Mouse (Mus musculus): ENCODE measurements around the gene Reep1. TPM values are rescaled to one million over a fixed set of nuclear protein-coding genes. Genes with fewer than 3 reads are reported as not detected.
A peak's percentile ranks its signal among the peaks of the same experiment; 100 is the strongest.

Gene Reep1
- polyA plus RNA-seq, 1 experiment from 2014 or later, result 6.7 TPM

- Histone ChIP-seq H3K9me3 (ENCODE audit: control insufficient read depth, low read length) (no peaks in the 10 kb centered on the region), H3K36me3 (ENCODE audit: control insufficient read depth, insufficient read depth, low read length) (peaks cover 3% of the 10 kb centered on the region; the same call in 1 of the 2 replicates), H3K27me3 (ENCODE audit: control insufficient read depth, insufficient read depth, low read length) (no peaks in the 10 kb centered on the region), H3K9ac (ENCODE audit: low read length) (no peak overlapping the region), H3K4me2 (replicated peaks; ENCODE audit: low read depth) (no peak overlapping the region), H3K4me1 (replicated peaks; ENCODE audit: control insufficient read depth, insufficient read depth) (no peaks in the 10 kb centered on the region), H3K27ac (replicated peaks) (no peak overlapping the region), H3K4me3 (ENCODE audit: low read depth, low read length) (no peak overlapping the region)
- 43% methylated on average over 9 of the region's 9 CpGs for WGBS
- DNase-seq (ENCODE audit: low spot score) (no peak), ATAC-seq (ENCODE audit: low FRiP score, low TSS enrichment) (no peak)
- no peak for TF ChIP-seq EP300 (optimal IDR thresholded peaks at IDR 0.05)
- TF ChIP-seq CTCF (IDR thresholded peaks at IDR 0.05; ENCODE audit: low read depth), result no peak
Observed at GRCm38 (mm10) chr6:71809890-71810289, 102.5 kb downstream of the Reep1 start.

DNA sequence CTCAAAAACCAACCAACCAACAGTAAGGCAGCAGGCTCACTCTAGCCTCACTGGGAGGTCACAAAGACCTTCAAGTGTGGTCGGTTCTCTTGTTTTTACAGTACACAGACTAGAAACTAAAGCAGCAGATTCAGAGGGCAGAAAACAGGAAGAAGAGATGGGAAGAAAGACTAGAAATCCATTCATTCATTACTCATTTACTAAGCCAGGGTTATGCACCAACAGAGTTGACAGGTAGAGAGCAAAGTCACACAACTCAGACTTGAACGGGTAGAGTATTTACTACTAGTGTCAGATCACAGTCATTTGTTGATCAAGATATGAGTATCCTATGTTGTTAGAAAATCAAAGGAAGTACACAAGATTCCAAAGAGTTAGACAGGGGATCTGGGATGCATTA lies 105.5 kb downstream of the Reep1 start:
- WGBS, result 84% methylated on average over 2 of the region's 2 CpGs

DNA sequence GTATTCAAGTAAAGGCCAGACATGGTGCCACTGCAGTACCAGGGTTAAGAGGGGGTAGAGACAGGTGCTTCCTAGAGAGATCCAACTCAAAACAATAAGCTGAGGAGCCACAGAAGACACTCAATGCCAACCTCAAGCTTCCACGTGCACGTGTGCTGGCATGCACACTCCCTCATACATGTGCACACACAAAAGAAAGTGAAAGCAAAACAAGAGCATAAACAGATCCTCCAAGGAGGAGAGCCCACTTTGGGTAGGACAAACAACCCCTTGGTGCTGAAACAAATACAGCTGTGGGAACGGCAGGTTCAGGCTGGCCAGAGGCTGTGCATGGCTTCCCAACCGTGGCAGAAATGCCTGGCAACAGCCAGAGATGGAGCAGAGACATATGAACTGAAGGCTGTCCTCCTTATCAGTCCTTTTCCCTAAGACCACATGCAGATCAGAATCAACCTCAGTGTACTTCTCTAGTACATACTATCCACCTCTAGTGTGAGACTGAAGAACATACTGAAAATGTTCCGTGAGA lies 112.5 kb downstream of the Reep1 start:
- DNase-seq (ENCODE audit: low spot score) (no peak), ATAC-seq (ENCODE audit: low FRiP score, low TSS enrichment) (no peak)
- H3K27ac ChIP-seq (replicated peaks), result no peak overlapping the region
- H3K9ac ChIP-seq (ENCODE audit: low read length), result no peak overlapping the region
- H3K27me3 ChIP-seq (ENCODE audit: control insufficient read depth, insufficient read depth, low read length), result no peaks in the 10 kb centered on the region
- peaks cover 20% of the 10 kb centered on the region for H3K36me3 ChIP-seq (ENCODE audit: control insufficient read depth, insufficient read depth, low read length)
- no peak overlapping the region for H3K4me2 ChIP-seq (replicated peaks; ENCODE audit: low read depth)
- no peak overlapping the region for H3K4me3 ChIP-seq (ENCODE audit: low read depth, low read length)
- no peaks in the 10 kb centered on the region for H3K9me3 ChIP-seq (ENCODE audit: control insufficient read depth, low read length)
- no peaks in the 10 kb centered on the region for H3K4me1 ChIP-seq (replicated peaks; ENCODE audit: control insufficient read depth, insufficient read depth)
- no peak for TF ChIP-seq EP300 (optimal IDR thresholded peaks at IDR 0.05)
- TF ChIP-seq CTCF (IDR thresholded peaks at IDR 0.05; ENCODE audit: low read depth), result no peak
- WGBS, result 92% methylated on average over 5 of the region's 5 CpGs

More for the DNA sequence above, 105.5 kb downstream of the Reep1 start:
- Histone ChIP-seq H3K4me2 (replicated peaks; ENCODE audit: low read depth) (no peak overlapping the region), H3K36me3 (ENCODE audit: control insufficient read depth, insufficient read depth, low read length) (peaks cover 16% of the 10 kb centered on the region), H3K4me3 (ENCODE audit: low read depth, low read length) (no peak overlapping the region), H3K9me3 (ENCODE audit: control insufficient read depth, low read length) (no peaks in the 10 kb centered on the region), H3K4me1 (replicated peaks; ENCODE audit: control insufficient read depth, insufficient read depth) (no peaks in the 10 kb centered on the region), H3K27ac (replicated peaks) (no peak overlapping the region), H3K27me3 (ENCODE audit: control insufficient read depth, insufficient read depth, low read length) (no peaks in the 10 kb centered on the region), H3K9ac (ENCODE audit: low read length) (no peak overlapping the region)
- DNase-seq (ENCODE audit: low spot score), result no peak
- no peak for ATAC-seq (ENCODE audit: low FRiP score, low TSS enrichment)
- no peak for TF ChIP-seq CTCF (IDR thresholded peaks at IDR 0.05; ENCODE audit: low read depth)
- TF ChIP-seq EP300 (optimal IDR thresholded peaks at IDR 0.05), result no peak

GRCm38 (mm10) chr6:71823085-71823484 lies 115.7 kb downstream of the Reep1 start:
- peak overlapping the region; percentile 63 for H3K4me3 ChIP-seq (ENCODE audit: low read depth, low read length)
- no peak for DNase-seq (ENCODE audit: low spot score)
- ATAC-seq (ENCODE audit: low FRiP score, low TSS enrichment), result no peak
- WGBS, result under 1% methylated on average over 7 of the region's 7 CpGs
- no peaks in the 10 kb centered on the region for H3K9me3 ChIP-seq (ENCODE audit: control insufficient read depth, low read length)
- H3K27me3 ChIP-seq (ENCODE audit: control insufficient read depth, insufficient read depth, low read length), result no peaks in the 10 kb centered on the region
- H3K4me1 ChIP-seq (replicated peaks; ENCODE audit: control insufficient read depth, insufficient read depth), result no peaks in the 10 kb centered on the region
- H3K27ac ChIP-seq (replicated peaks), result no peak overlapping the region
- H3K4me2 ChIP-seq (replicated peaks; ENCODE audit: low read depth), result peak overlapping the region; percentile 63
- peak overlapping the region; percentile 66 for H3K9ac ChIP-seq (ENCODE audit: low read length)
- H3K36me3 ChIP-seq (ENCODE audit: control insufficient read depth, insufficient read depth, low read length), result peaks cover 4% of the 10 kb centered on the region; the same call in 1 of the 2 replicates
- TF ChIP-seq EP300 (optimal IDR thresholded peaks at IDR 0.05) (no peak), CTCF (IDR thresholded peaks at IDR 0.05; ENCODE audit: low read depth) (no peak)

DNA sequence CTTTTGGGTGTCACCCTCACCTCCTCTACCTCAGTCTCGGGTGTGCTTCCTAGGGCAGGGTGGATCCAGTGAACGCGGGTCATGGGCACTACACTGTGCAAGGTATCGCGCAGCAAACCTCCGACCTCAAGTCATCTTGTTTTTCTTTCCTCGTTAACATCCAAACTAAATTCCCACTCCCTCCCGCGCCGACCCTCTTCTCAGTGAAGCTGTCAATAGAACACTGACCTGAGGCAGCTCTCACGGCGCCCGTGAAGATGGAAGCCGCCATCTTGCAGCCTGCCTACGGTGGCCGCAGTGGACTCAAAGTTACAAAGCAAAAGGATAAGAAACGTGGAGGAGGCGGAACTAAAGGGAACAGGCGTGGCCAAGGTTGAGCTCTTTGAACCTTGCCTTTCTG lies 116.1 kb downstream of the Reep1 start:
- ATAC-seq (ENCODE audit: low FRiP score, low TSS enrichment), result peak; percentile 93
- H3K4me2 ChIP-seq (replicated peaks; ENCODE audit: low read depth), result peak overlapping the region; percentile 63
- TF ChIP-seq CTCF (IDR thresholded peaks at IDR 0.05; ENCODE audit: low read depth), result no peak
- peak; percentile 67 for TF ChIP-seq EP300 (optimal IDR thresholded peaks at IDR 0.05)
- DNase-seq (ENCODE audit: low spot score), result peak; percentile 90
- under 1% methylated on average over 19 of the region's 19 CpGs for WGBS
- H3K36me3 ChIP-seq (ENCODE audit: control insufficient read depth, insufficient read depth, low read length), result peaks cover under 1% of the 10 kb centered on the region; the same call in 1 of the 2 replicates
- no peak overlapping the region for H3K27ac ChIP-seq (replicated peaks)
- H3K9me3 ChIP-seq (ENCODE audit: control insufficient read depth, low read length), result no peaks in the 10 kb centered on the region
- peak overlapping the region; percentile 66 for H3K9ac ChIP-seq (ENCODE audit: low read length)
- H3K4me3 ChIP-seq (ENCODE audit: low read depth, low read length), result peak overlapping the region; percentile 63
- no peaks in the 10 kb centered on the region for H3K4me1 ChIP-seq (replicated peaks; ENCODE audit: control insufficient read depth, insufficient read depth)
- H3K27me3 ChIP-seq (ENCODE audit: control insufficient read depth, insufficient read depth, low read length), result no peaks in the 10 kb centered on the region

DNA sequence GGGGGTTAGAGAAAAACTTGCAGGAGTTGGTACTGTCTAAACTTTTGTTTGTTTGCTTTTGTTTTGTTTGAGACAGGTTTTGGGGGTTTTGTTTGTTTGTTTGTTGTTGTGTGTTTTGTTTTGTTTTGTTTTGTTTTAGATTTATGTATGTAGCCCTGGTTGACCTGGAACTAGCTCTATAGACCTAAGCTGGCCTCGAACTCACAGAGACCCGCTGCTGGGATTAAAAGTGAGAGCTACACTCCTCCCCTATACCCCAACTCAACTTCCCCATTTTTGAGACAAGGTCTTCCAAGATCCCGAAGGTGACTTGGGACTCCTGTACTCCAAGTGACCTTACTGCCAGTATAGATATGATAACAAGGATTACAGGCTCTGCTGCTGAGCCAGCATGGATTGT lies 116.6 kb downstream of the Reep1 start:
- ATAC-seq (ENCODE audit: low FRiP score, low TSS enrichment), result no peak; the same call in 1 of the 2 replicates
- H3K4me1 ChIP-seq (replicated peaks; ENCODE audit: control insufficient read depth, insufficient read depth), result no peaks in the 10 kb centered on the region
- H3K27ac ChIP-seq (replicated peaks), result no peak overlapping the region
- H3K4me3 ChIP-seq (ENCODE audit: low read depth, low read length), result peak overlapping the region; percentile 63
- H3K27me3 ChIP-seq (ENCODE audit: control insufficient read depth, insufficient read depth, low read length), result no peaks in the 10 kb centered on the region
- WGBS, result 31% methylated on average over 3 of the region's 3 CpGs
- H3K36me3 ChIP-seq (ENCODE audit: control insufficient read depth, insufficient read depth, low read length), result no peaks in the 10 kb centered on the region
- H3K9me3 ChIP-seq (ENCODE audit: control insufficient read depth, low read length), result no peaks in the 10 kb centered on the region
- no peak for DNase-seq (ENCODE audit: low spot score)
- no peak for TF ChIP-seq CTCF (IDR thresholded peaks at IDR 0.05; ENCODE audit: low read depth)
- no peak for TF ChIP-seq EP300 (optimal IDR thresholded peaks at IDR 0.05)
- peak overlapping the region; percentile 63 for H3K4me2 ChIP-seq (replicated peaks; ENCODE audit: low read depth)
- peak overlapping the region; percentile 66; the same call in 1 of the 2 replicates for H3K9ac ChIP-seq (ENCODE audit: low read length)
